8 mouse cellular contexts compared by ENCODE assay signal in genomic region chr9:7897502-7897901, GRCm38 (mm10). TPM values are rescaled to one million over a fixed set of nuclear protein-coding genes. Genes with fewer than 3 reads are reported as not detected.
DNase-seq lines count a peak whose midpoint lies in the region; ATAC-seq and TF ChIP-seq lines count a peak whose summit lies in the region.

No protein-coding gene starts in this region.

- peak; percentile 37 for ATAC-seq in heart, embryonic 16.5 days (replicated peaks; ENCODE audit: extremely low read depth, insufficient read depth, low FRiP score)

- peak; percentile 55 for TF ChIP-seq CTCF in C2C12 (IDR thresholded peaks at IDR 0.05; ENCODE audit: control insufficient read depth, insufficient read depth, insufficient read length)
- peak; percentile 84 for TF ChIP-seq CTCF in liver, adult 2 months (IDR thresholded peaks at IDR 0.05; ENCODE audit: low read depth, low read length)

- no peak overlapping the region for H3K27ac ChIP-seq in embryonic facial prominence, embryonic 10.5 days (replicated peaks)
- H3K27ac ChIP-seq in heart, embryonic 16.5 days (ENCODE audit: low read length) = no peak overlapping the region
- H3K27ac ChIP-seq in liver, adult 2 months (replicated peaks; ENCODE audit: insufficient read depth, low read depth, low read length) = no peak overlapping the region

- peaks cover 7% of the 10 kb centered on the region for H3K4me1 ChIP-seq in embryonic facial prominence, embryonic 10.5 days
- H3K4me1 ChIP-seq in heart, embryonic 16.5 days (ENCODE audit: control insufficient read depth, insufficient read depth, low read length) = no peaks in the 10 kb centered on the region
- no peaks in the 10 kb centered on the region for H3K4me1 ChIP-seq in liver, adult 2 months (ENCODE audit: control insufficient read depth, insufficient read depth, low read length)

- peak; percentile 81 for DNase-seq in adrenal gland, postnatal 14 days
- DNase-seq in embryonic facial prominence, embryonic 10.5 days (ENCODE audit: low spot score) = peak; percentile 68
- DNase-seq in kidney, postnatal 10 days = peak; percentile 82
- DNase-seq in liver, adult 2 months (ENCODE audit: extremely low read depth, low read depth, low spot score) = peak; percentile 58
- DNase-seq in naive thymus-derived CD4-positive, alpha-beta T cell, adult 2 months (ENCODE audit: low read depth) = peak; percentile 88
- DNase-seq in spleen, postnatal 36 days (ENCODE audit: low spot score in 2 of 2) = peak; percentile 70 to 73

- H3K9ac ChIP-seq in heart, embryonic 16.5 days (ENCODE audit: low read length) = no peak overlapping the region
- no peak overlapping the region for H3K9ac ChIP-seq in liver, adult 2 months (ENCODE audit: low read depth, low read length)

- H3K79me3 ChIP-seq in C2C12 (ENCODE audit: low read depth) = no peaks in the 10 kb centered on the region

- no peak for TF ChIP-seq POLR2A in liver, adult 2 months (IDR thresholded peaks at IDR 0.05; ENCODE audit: extremely low read depth, insufficient read depth, low read length)

- no peak overlapping the region for H3K4me2 ChIP-seq in heart, embryonic 16.5 days (ENCODE audit: low read depth, low read length)

- H3K79me2 ChIP-seq in C2C12 (ENCODE audit: control insufficient read depth, insufficient read depth) = no peaks in the 10 kb centered on the region
- H3K79me2 ChIP-seq in liver, adult 2 months (ENCODE audit: control insufficient read depth, insufficient read depth, low read length) = no peaks in the 10 kb centered on the region

- no peaks in the 10 kb centered on the region for H3K36me3 ChIP-seq in C2C12 (ENCODE audit: control insufficient read depth, insufficient read depth)
- no peaks in the 10 kb centered on the region for H3K36me3 ChIP-seq in embryonic facial prominence, embryonic 10.5 days (replicated peaks)
- no peaks in the 10 kb centered on the region for H3K36me3 ChIP-seq in heart, embryonic 16.5 days (ENCODE audit: control insufficient read depth, insufficient read depth)
- H3K36me3 ChIP-seq in liver, adult 2 months (ENCODE audit: control insufficient read depth, insufficient read depth, low read length) = no peaks in the 10 kb centered on the region

- no peaks in the 10 kb centered on the region for H3K9me3 ChIP-seq in embryonic facial prominence, embryonic 10.5 days
- no peaks in the 10 kb centered on the region for H3K9me3 ChIP-seq in heart, embryonic 16.5 days (replicated peaks; ENCODE audit: control insufficient read depth, low read length)

- no peak overlapping the region for H3K4me3 ChIP-seq in C2C12 (ENCODE audit: insufficient read depth, poor library complexity, severe bottlenecking)
- H3K4me3 ChIP-seq in embryonic facial prominence, embryonic 10.5 days = no peak overlapping the region
- H3K4me3 ChIP-seq in heart, embryonic 16.5 days (ENCODE audit: low read length) = no peak overlapping the region
- H3K4me3 ChIP-seq in liver, adult 2 months (ENCODE audit: insufficient read depth, low read depth, low read length) = no peak overlapping the region

- under 1% methylated on average over 3 of the region's 3 CpGs for WGBS in embryonic facial prominence, embryonic 10.5 days
- WGBS in heart, embryonic 16.5 days = 4% methylated on average over 3 of the region's 3 CpGs
- whole genome bisulfite sequencing in liver, adult 2 months = 0% methylated on average over 3 of the region's 3 CpGs

- no peaks in the 10 kb centered on the region for H3K27me3 ChIP-seq in C2C12 (ENCODE audit: control insufficient read depth, insufficient read depth, insufficient read length)
- H3K27me3 ChIP-seq in embryonic facial prominence, embryonic 10.5 days (replicated peaks; ENCODE audit: low read depth, poor library complexity, severe bottlenecking) = no peaks in the 10 kb centered on the region
- H3K27me3 ChIP-seq in heart, embryonic 16.5 days (ENCODE audit: control insufficient read depth, insufficient read depth, low read length) = no peaks in the 10 kb centered on the region
- H3K27me3 ChIP-seq in liver, adult 2 months (ENCODE audit: control insufficient read depth, insufficient read depth, low read length) = no peaks in the 10 kb centered on the region

- no peak overlapping the region for H3ac ChIP-seq in C2C12 (ENCODE audit: control insufficient read depth, insufficient read length, low read depth)

TF ChIP-seq in C2C12, 6 proteins besides CTCF, POLR2A, EP300 and RAD21:
- TF ChIP-seq USF1 (IDR thresholded peaks at IDR 0.05; ENCODE audit: low read depth) (no peak), MAX (IDR thresholded peaks at IDR 0.05) (no peak), FOSL1 (IDR thresholded peaks at IDR 0.05; ENCODE audit: insufficient read depth, low read length, poor library complexity, severe bottlenecking) (no peak), MYOD1 (IDR thresholded peaks at IDR 0.05; ENCODE audit: control insufficient read depth, insufficient read length, low read depth) (no peak), CEBPB (IDR thresholded peaks at IDR 0.05; ENCODE audit: low read depth) (no peak), MYOG (IDR thresholded peaks at IDR 0.05; ENCODE audit: control insufficient read depth, extremely low read depth, insufficient read length) (no peak)

RNA-seq across cellular contexts. Expression of gene Birc3, which starts 24.5 kb away (rescaled TPM):
- polyA plus RNA-seq in C2C12 (2012; fragmentation: generic; extraction: Trizol) = 0.05 TPM
- total RNA-seq in adrenal gland, postnatal 14 days (2021) = 19.0 and 27.8 TPM in 2 replicates
- 4.5 and 4.6 TPM in 2 replicates for polyA plus RNA-seq in embryonic facial prominence, embryonic 10.5 days (2016; fragmentation: Nextera tagmentation; extraction: Ambion mirVana)
- polyA plus RNA-seq in heart, embryonic 16.5 days (2015; fragmentation: Nextera tagmentation; extraction: Ambion mirVana) = 7.3 and 10.0 TPM in 2 replicates
- 20.3 and 23.7 TPM in 2 replicates for total RNA-seq in liver, adult 2 months (2014; rRNA removed)
- 5.6 and 6.3 TPM in 2 replicates for polyA plus RNA-seq in liver, adult 2 months (2012; rRNA removed)
